Mouse (Mus musculus) MEL (cell line): Measurements from ENCODE around the gene Tle3. TPM values are rescaled to one million over a fixed set of nuclear protein-coding genes. Genes with fewer than 3 reads are reported as not detected.

Experiments used
- DNase-seq: peaks from one replicate; pipeline ENCODE4 v3.0.0; 2011; ENCODE audit warnings: low read depth, low spot score
- H3K27ac ChIP-seq: 2 replicates; pipeline ENCODE4 v1.5.1; 2012; ENCODE audit warnings: low read depth, mild to moderate bottlenecking, control low read depth, low read length, moderate library complexity; ENCODE audit not compliant: control insufficient read depth
- H3K27me3 ChIP-seq, 2 experiments: fragments of 150-350 bp in 1 of 2; sonication (generic) in 1 of 2; 2 replicates each; pipeline ENCODE4 v1.6.1; 2012; ENCODE audit warnings: low read length in 2 of 2, mild to moderate bottlenecking in 2 of 2, improper control_type of control experiment in 1 of 2, moderate library complexity in 1 of 2; ENCODE audit not compliant: insufficient read depth in 2 of 2, control insufficient read depth in 1 of 2
- H3K36me3 ChIP-seq, 2 experiments: 2 replicates each; pipeline ENCODE4 v1.6.1; 2012 to 2014; ENCODE audit warnings: low read length in 2 of 2, improper control_type of control experiment in 1 of 2, inconsistent platforms in 1 of 2, mild to moderate bottlenecking in 1 of 2; ENCODE audit not compliant: insufficient read depth in 2 of 2, control insufficient read depth in 1 of 2
- H3K4me1 ChIP-seq, 2 experiments: fragments of 150-350 bp in 1 of 2; sonication (generic) in 1 of 2; 2 replicates each; pipeline ENCODE4 v1.6.1; 2012; ENCODE audit warnings: low read length in 2 of 2, improper control_type of control experiment in 1 of 2, mild to moderate bottlenecking in 1 of 2; ENCODE audit not compliant: insufficient read depth in 2 of 2, control insufficient read depth in 1 of 2
- H3K4me3 ChIP-seq, 2 experiments: fragments of 150-350 bp in 1 of 2; sonication (generic) in 1 of 2; 2 replicates each; pipeline ENCODE4 v1.5.1; 2012; ENCODE audit warnings: low read depth in 2 of 2, low read length in 2 of 2, mild to moderate bottlenecking in 2 of 2, moderate library complexity in 2 of 2, control low read depth in 1 of 2, improper control_type of control experiment in 1 of 2; ENCODE audit not compliant: control insufficient read depth in 1 of 2, insufficient read depth in 1 of 2
- H3K79me2 ChIP-seq: 2 replicates; pipeline ENCODE4 v1.6.1; 2012; ENCODE audit warnings: mild to moderate bottlenecking, low read length, moderate library complexity; ENCODE audit not compliant: control insufficient read depth, poor library complexity, insufficient read depth
- H3K9ac ChIP-seq: 2 replicates; pipeline ENCODE4 v1.6.1; 2012; ENCODE audit warnings: low read depth, mild to moderate bottlenecking, control low read depth, low read length, moderate library complexity; ENCODE audit not compliant: control insufficient read depth, poor library complexity, severe bottlenecking
- H3K9me3 ChIP-seq: fragments of 150-350 bp; sonication (generic); replicated peaks from 2 replicates; pipeline ENCODE4 v1.6.1; 2012; ENCODE audit warnings: mild to moderate bottlenecking, low read length, improper control_type of control experiment, moderate library complexity; ENCODE audit not compliant: insufficient read depth
- CHD1 ChIP-seq: IDR thresholded peaks from 2 replicates; pipeline ENCODE4 v1.6.1; 2012; ENCODE audit warnings: low read depth, mild to moderate bottlenecking, inconsistent platforms, low read length, improper control_type of control experiment
- CHD2 ChIP-seq: IDR thresholded peaks from 2 replicates; pipeline ENCODE4 v1.6.1; 2011; ENCODE audit warnings: low read length, improper control_type of control experiment
- E2F4 ChIP-seq: IDR thresholded peaks from 2 replicates; pipeline ENCODE4 v1.6.1; 2011; ENCODE audit warnings: low read depth, low read length, improper control_type of control experiment, borderline replicate concordance
- EP300 ChIP-seq, 2 experiments: IDR thresholded peaks; 2 replicates each; pipeline ENCODE4 v1.6.1; 2011; ENCODE audit warnings: improper control_type of control experiment in 2 of 2, low read length in 2 of 2, low read depth in 1 of 2, mild to moderate bottlenecking in 1 of 2
- ETS1 ChIP-seq: IDR thresholded peaks from 2 replicates; pipeline ENCODE4 v1.6.1; 2012; ENCODE audit warnings: low read depth, mild to moderate bottlenecking, inconsistent platforms, low read length, improper control_type of control experiment, moderate library complexity
- GATA1 ChIP-seq: IDR thresholded peaks from 2 replicates; pipeline ENCODE4 v1.6.1; 2011; ENCODE audit warnings: low read depth, low read length, improper control_type of control experiment
- KAT2A ChIP-seq: conservative IDR thresholded peaks from 2 replicates; pipeline ENCODE4 v1.6.1; 2012; ENCODE audit warnings: low read depth, low read length, improper control_type of control experiment, inconsistent platforms
- MAX ChIP-seq: IDR thresholded peaks from 2 replicates; pipeline ENCODE4 v1.6.1; 2011; ENCODE audit warnings: low read length, improper control_type of control experiment
- MXI1 ChIP-seq: IDR thresholded peaks from 2 replicates; pipeline ENCODE4 v1.6.1; 2011; ENCODE audit warnings: mild to moderate bottlenecking, low read depth, low read length, improper control_type of control experiment
- MYB ChIP-seq: IDR thresholded peaks from 2 replicates; pipeline ENCODE4 v1.6.1; 2011; ENCODE audit warnings: mild to moderate bottlenecking, low read depth, low read length, improper control_type of control experiment
- MYC ChIP-seq: IDR thresholded peaks from 2 replicates; pipeline ENCODE4 v1.6.1; 2011; ENCODE audit warnings: low read depth, mild to moderate bottlenecking, low read length, improper control_type of control experiment, moderate library complexity
- NELFE ChIP-seq: IDR thresholded peaks from 2 replicates; pipeline ENCODE4 v1.6.1; 2011; ENCODE audit warnings: low read depth, low read length, improper control_type of control experiment
- NRF1 ChIP-seq: IDR thresholded peaks from 2 replicates; pipeline ENCODE4 v1.6.1; 2014; ENCODE audit warnings: low read depth, mild to moderate bottlenecking, inconsistent platforms, low read length, improper control_type of control experiment, moderate library complexity; ENCODE audit not compliant: poor library complexity, insufficient read depth, severe bottlenecking
- POLR2A ChIP-seq, 2 experiments: IDR thresholded peaks; 2 replicates each; pipeline ENCODE4 v1.6.1; 2011 to 2012; ENCODE audit warnings: low read length in 2 of 2, mild to moderate bottlenecking in 2 of 2, control low read depth in 1 of 2, improper control_type of control experiment in 1 of 2, low read depth in 1 of 2, moderate library complexity in 1 of 2; ENCODE audit not compliant: control insufficient read depth in 1 of 2, insufficient read depth in 1 of 2, poor library complexity in 1 of 2
- POLR2AphosphoS5 ChIP-seq: IDR thresholded peaks from 2 replicates; pipeline ENCODE4 v1.6.1; 2012; ENCODE audit warnings: low read depth, borderline replicate concordance, mild to moderate bottlenecking, inconsistent platforms, low read length, moderate library complexity, mixed read lengths
- SIN3A ChIP-seq: IDR thresholded peaks from 2 replicates; pipeline ENCODE4 v1.6.1; 2012; ENCODE audit warnings: low read length, improper control_type of control experiment, inconsistent platforms
- TAL1 ChIP-seq: IDR thresholded peaks from 2 replicates; pipeline ENCODE4 v1.6.1; 2012; ENCODE audit warnings: mild to moderate bottlenecking, inconsistent platforms, low read length, moderate library complexity, mixed read lengths
- UBTF ChIP-seq: IDR thresholded peaks from 2 replicates; pipeline ENCODE4 v1.6.1; 2012; ENCODE audit warnings: low read depth, mild to moderate bottlenecking, inconsistent platforms, low read length, improper control_type of control experiment, moderate library complexity, borderline replicate concordance; ENCODE audit not compliant: insufficient read depth
- USF1 ChIP-seq: IDR thresholded peaks from 2 replicates; pipeline ENCODE4 v1.6.1; 2014; ENCODE audit warnings: low read depth, mild to moderate bottlenecking, inconsistent platforms, low read length, improper control_type of control experiment, moderate library complexity
- ZKSCAN1 ChIP-seq: IDR thresholded peaks from 2 replicates; pipeline ENCODE4 v1.6.1; 2012; ENCODE audit warnings: low read depth, mild to moderate bottlenecking, inconsistent platforms, low read length, improper control_type of control experiment, moderate library complexity
- ZNF384 ChIP-seq: IDR thresholded peaks from 2 replicates; pipeline ENCODE4 v1.6.1; 2012; ENCODE audit warnings: low read depth, mild to moderate bottlenecking, inconsistent platforms, low read length, improper control_type of control experiment
- polyA plus RNA-seq, 2 experiments: library from polyadenylated mRNA; stranded (reverse) in 1 of 2; unstranded in 1 of 2; fragments of >175 nt in 1 of 2; fragments of >200 nt in 1 of 2; gene quantifications; 2 replicates each; pipeline versions ENCODE4 v1.2.1 to v1.2.4; 2012; ENCODE audit warnings: low replicate concordance in 2 of 2, low read depth in 1 of 2; ENCODE audit not compliant: insufficient read length in 2 of 2, insufficient read depth in 1 of 2, missing spikeins in 1 of 2
- total RNA-seq: library from RNA; depleted of rRNA; stranded (reverse); fragments of 300-350 nt; gene quantifications from 2 replicates; pipeline ENCODE4 v1.2.3, GENCODE M21; 2012

Tle3 gene
- total and polyA plus RNA-seq, 3 experiments: 20.3 to 26.8 TPM; not detected in 1

GRCm38 (mm10) chr9:61393161-61393560 is 21.0 kb downstream of the Tle3 start:
- Histone ChIP-seq H3K27me3 (no peaks in the 10 kb centered on the region), H3K4me3 (no peak overlapping the region), H3K27ac (no peak overlapping the region), H3K9me3 (no peaks in the 10 kb centered on the region), H3K79me2 (no peaks in the 10 kb centered on the region), H3K9ac (no peak overlapping the region), H3K4me1 (no peaks in the 10 kb centered on the region), H3K36me3 (peaks cover 0 to 16% of the 10 kb centered on the region in 2 experiments; a peak in 2 of 4 replicates)
- TF ChIP-seq CHD1 (no peak), ETS1 (no peak), TAL1 (no peak), MAX (no peak), CHD2 (no peak), EP300 (IDR thresholded peaks at IDR 0.05; ENCODE audit: low read depth in 1 of 2, low read length in 2 of 2) (no peak), NRF1 (no peak), GATA1 (no peak), E2F4 (no peak), ZNF384 (no peak), MXI1 (no peak), SIN3A (no peak), POLR2AphosphoS5 (no peak), USF1 (no peak), MYC (no peak), NELFE (no peak), KAT2A (no peak), MYB (no peak), POLR2A (IDR thresholded peaks at IDR 0.05; ENCODE audit: control insufficient read depth in 1 of 2, insufficient read depth in 1 of 2, low read depth in 1 of 2, low read length in 2 of 2, poor library complexity in 1 of 2) (no peak)
- DNase-seq: no peak

DNA sequence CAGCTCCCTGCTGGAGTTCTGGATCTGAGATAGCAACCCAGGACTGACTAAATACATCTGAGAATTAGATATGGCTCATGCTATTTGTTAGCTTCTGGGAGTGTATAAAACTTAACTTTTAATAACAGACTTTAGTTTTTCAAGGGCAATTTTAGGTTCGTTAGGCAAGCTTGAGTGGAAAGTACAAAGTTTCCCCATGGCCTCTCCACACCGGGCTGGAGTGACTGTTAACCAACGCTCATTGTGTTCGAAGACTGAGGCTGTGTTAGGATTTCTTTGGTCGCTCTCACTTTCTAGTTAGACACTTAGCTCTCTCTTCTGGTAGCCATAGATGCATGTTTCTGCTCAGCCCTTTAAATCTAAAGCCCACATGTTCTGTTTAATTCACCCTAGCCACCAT is 21.7 kb downstream of the Tle3 start:
- Histone ChIP-seq H3K79me2 (no peaks in the 10 kb centered on the region), H3K9me3 (no peaks in the 10 kb centered on the region), H3K27me3 (no peaks in the 10 kb centered on the region), H3K27ac (no peak overlapping the region), H3K4me3 (no peak overlapping the region), H3K36me3 (peaks cover 0 to 18% of the 10 kb centered on the region in 2 experiments; a peak in 2 of 4 replicates), H3K9ac (no peak overlapping the region), H3K4me1 (no peaks in the 10 kb centered on the region)
- TF ChIP-seq MAX (no peak), USF1 (no peak), UBTF (no peak), ZKSCAN1 (no peak), CHD2 (no peak)
- no peak for DNase-seq
